Mouse (Mus musculus): ENCODE measurements around the gene Lysmd3.

Lysmd3 gene

DNA sequence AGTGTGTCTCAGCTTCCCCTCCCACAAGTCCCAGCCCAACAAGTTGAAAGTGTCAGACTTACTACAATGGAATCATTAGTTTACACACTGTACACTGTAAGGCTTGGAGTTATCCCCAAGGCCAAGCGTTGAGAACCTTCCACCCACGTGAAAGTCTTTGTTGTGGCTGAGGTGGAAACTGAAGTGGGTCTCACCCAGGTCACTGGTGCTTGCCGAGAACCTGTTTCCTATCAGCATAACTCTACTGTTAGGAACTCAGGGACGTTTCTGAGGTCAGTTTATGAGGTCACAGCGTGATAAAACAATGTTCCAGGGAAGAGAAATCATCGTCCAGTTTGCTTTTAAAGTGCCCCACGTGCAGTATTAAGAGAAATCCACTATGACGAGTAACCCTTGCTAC, 17.9 kb downstream of the Lysmd3 start:
- peak; percentile 8 for DNase-seq (ENCODE audit: low spot score)

DNA sequence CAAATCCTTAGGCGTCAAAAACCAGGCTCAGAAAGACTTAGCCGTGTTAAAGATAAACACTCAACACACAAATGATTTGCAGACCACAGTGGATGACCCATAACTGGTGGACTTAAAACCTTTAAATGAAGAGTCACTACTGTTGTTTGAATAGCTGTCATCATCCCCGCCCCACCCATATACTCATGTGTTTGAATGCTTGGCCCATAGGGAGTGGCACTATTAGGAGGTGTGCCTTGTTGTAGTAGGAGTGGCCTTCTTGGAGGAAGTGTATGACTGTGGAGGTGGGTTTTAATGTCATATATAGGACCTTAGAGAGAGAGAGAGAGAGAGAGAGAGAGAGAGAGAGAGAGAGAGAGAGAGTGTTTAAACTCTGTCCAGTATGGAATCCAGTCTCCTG, 25.6 kb downstream of the Lysmd3 start:
- DNase-seq (ENCODE audit: low spot score), result no peak

DNA sequence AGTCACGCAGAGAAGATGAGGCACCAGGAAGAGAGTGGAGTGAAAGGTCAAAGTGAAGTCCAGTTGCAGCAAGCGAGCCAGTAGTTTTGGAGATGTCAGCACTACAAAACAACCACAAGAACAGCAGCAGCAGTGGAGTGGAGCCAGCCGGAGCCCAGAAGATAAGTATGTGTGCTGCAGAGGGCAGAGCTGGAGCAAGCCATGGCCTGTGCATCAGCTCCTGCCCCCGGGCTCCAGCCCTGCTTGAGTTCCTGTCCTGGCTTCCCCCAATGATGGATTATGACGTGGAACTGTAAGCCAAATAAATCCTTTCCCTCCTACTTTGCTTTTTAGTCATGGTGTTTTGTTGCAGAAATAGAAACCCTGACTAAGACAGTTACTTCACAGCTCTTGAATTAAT, 26.8 kb downstream of the Lysmd3 start:
- no peak for DNase-seq (ENCODE audit: low spot score)

- DNase-seq (ENCODE audit: low spot score), result no peak
Observed at GRCm38 (mm10) chr13:81684884-81685283, 27.4 kb downstream of the Lysmd3 start.

DNA sequence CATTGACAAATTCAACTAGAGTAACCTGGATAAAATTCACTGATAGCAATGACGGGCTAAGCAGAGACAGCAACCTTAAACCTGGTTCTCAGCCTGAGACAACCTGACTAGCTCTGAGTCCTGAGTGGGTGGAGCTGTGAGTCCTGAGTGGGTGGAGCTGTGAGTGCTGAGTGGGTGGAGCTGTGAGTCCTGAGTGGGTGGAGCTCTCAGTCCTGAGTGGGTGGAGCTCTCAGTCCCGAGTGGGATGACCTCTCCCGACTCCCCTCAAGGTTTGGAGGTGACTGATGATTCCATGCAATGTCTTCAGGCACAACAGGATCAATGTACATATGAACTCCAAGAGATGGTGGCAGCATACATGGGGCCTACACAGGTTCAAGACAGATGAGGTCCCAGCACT, 32.1 kb downstream of the Lysmd3 start:
- no peak for DNase-seq (ENCODE audit: low spot score)

- peak; percentile 34 for DNase-seq (ENCODE audit: low spot score)
Observed at GRCm38 (mm10) chr13:81690477-81690876, 33.0 kb downstream of the Lysmd3 start.

DNA sequence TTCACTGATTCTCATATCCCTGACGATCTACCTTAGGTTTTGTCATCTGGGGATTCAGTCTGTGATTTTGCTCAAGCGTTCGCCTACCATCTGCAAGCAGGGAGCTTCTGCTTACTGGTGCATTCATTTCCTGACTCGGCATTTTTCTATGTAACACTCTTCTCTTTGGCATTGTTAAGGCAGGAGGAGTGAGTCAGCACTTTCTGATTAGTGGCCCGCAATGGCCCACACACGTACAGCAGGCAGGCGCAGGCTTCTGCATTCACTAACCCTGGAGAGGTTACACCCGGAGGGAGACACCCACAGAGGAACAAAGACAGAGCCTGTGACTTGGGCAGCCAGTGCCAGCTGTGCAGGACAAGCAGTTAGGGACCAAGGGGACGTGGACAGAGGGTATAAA, 34.1 kb downstream of the Lysmd3 start:
- no peak for DNase-seq (ENCODE audit: low spot score)

GRCm38 (mm10) chr13:81694446-81694845, 37.0 kb downstream of the Lysmd3 start:
- DNase-seq (ENCODE audit: low spot score), result no peak

DNA sequence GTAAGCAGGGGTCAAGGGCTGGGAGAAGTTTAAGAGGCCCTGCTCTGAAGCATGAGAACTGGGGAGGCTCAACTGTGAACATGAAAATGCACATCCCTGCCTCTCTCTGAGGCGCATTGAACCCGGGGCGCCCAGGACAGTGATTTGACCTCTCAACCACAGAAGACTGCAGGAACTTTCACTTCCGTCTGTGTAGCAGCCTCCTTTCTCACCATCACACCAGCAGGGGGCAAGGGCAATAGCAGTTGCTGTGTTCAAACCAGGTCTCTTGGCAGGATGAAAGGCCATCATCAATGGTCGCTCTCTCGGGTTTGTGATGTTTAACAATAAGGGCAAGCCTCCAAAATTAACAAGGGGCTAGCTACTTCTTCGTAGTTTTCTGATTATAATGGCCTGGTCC, 45.7 kb downstream of the Lysmd3 start:
- no peak for DNase-seq (ENCODE audit: low spot score)

DNA sequence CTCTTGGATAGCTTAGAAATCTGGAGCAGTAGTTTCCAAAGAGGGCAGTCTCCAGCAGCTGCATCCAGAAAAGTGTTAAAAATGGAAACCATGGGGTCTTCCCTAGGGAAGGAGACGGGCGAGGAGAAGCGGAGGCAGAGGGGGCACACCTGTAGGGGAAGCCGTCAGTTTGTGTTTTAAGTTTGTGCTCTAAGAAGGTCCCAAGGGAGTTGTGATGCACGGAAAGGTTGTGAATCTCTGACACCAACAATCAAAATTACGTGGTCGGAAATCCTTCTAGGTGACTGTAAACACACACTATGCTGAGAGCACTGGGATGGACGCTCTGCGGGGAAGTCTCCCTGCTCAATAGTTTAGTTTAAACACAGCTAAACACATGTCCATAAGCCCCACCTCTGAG, 46.2 kb downstream of the Lysmd3 start:
- no peak for DNase-seq (ENCODE audit: low spot score)

DNA sequence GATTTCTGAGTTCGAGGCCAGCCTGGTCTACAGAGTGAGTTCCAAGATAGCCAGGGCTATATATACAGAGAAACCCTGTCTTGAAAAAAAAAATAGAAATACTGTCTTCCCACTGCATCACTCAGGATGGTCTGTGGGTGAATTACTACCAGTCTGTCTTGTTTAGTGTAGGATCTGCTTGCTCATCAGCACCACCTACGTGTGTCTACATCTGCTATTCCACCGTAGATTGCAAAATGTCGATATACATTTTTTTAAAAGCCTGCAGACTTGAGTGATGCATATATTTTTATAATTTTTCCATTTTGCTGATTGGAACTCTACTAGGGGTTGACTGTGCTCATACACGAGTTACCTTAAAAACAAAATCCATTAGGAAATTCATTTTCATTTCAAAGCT, 48.8 kb downstream of the Lysmd3 start:
- no peak for DNase-seq (ENCODE audit: low spot score)

DNA sequence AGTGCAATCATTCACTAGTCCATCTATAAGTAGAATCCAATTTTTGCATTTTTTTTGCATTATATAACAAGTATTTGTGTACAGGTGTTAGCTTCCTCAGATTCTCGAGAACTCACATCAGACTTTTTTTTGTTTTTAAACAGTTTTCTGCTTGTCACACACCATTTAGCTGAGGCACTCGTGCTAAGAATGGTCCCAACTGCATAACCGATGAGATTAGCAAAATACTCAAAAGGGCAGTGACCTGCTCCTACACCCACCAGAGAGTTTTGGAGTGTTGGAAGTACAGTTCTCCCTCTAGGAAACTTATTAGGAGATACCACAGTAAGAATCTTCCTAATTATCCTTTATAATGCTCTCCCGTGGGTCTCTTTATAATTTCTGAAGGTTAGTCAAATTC, 52.3 kb downstream of the Lysmd3 start:
- DNase-seq (ENCODE audit: low spot score), result no peak

- no peak for DNase-seq (ENCODE audit: low spot score)
Observed at GRCm38 (mm10) chr13:81710266-81710665, 52.8 kb downstream of the Lysmd3 start.

GRCm38 (mm10) chr13:81710775-81711545, 53.5 kb downstream of the Lysmd3 start, which contains the start of the genes Polr3g and Mblac2:
TSS of gene Polr3g (minus strand) at chr13:81711013.
TSS of gene Mblac2 (plus strand) at chr13:81711341.
- peak; percentile 97 for DNase-seq (ENCODE audit: low spot score)

GRCm38 (mm10) chr13:81711546-81712371, 54.3 kb downstream of the Lysmd3 start:
- no peak for DNase-seq (ENCODE audit: low spot score)

DNA sequence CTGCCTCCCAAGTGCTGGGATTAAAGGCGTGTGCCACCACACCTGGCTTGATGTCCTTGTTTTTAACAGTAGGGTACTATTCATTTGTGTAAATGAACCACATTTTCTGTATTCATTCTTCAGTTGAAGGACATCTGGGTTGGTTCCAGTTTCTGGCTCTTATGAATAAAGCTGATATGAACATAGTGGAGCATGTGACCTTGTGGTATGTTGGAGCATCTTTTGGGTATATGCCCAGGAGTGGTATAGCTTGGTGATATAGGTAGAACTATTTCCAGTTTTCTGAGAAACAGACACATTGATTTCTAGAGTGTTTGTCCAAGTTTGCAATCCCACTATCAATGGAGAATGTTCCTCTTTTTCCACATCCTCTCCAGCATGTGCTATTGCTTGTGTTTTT, 56.4 kb downstream of the Lysmd3 start:
- DNase-seq (ENCODE audit: low spot score), result no peak

All from ovary, postnatal 36 days (tissue).